Mouse (Mus musculus) hematopoietic stem cell, adult 5-6 weeks (primary cell): ENCODE data around the gene Sap30bp. TPM values are rescaled to one million over a fixed set of nuclear protein-coding genes. Genes with fewer than 3 reads are reported as not detected.

Source experiments
- ATAC-seq, 2 experiments: fragments of 125-278 bp in 1 of 2; replicated peaks in 1 of 2; 2 replicates each; pipeline ENCODE4 v1.8.0; 2016 to 2017; ENCODE audit warnings: inconsistent platforms in 2 of 2, mild to moderate bottlenecking in 2 of 2, moderate number of reproducible peaks in 2 of 2, low read depth in 1 of 2, moderate TSS enrichment in 1 of 2; ENCODE audit not compliant: low FRiP score in 2 of 2, poor library complexity in 2 of 2, severe bottlenecking in 2 of 2, insufficient read depth in 1 of 2, low TSS enrichment in 1 of 2
- total RNA-seq: library from RNA; stranded (forward); fragments of 172-1452, 232-1000 nt; gene quantifications from 2 replicates; pipeline ENCODE4 v1.2.3, GENCODE M21; 2017

Sap30bp gene
- total RNA-seq, 1 experiment from 2014 or later = 170 TPM

DNA sequence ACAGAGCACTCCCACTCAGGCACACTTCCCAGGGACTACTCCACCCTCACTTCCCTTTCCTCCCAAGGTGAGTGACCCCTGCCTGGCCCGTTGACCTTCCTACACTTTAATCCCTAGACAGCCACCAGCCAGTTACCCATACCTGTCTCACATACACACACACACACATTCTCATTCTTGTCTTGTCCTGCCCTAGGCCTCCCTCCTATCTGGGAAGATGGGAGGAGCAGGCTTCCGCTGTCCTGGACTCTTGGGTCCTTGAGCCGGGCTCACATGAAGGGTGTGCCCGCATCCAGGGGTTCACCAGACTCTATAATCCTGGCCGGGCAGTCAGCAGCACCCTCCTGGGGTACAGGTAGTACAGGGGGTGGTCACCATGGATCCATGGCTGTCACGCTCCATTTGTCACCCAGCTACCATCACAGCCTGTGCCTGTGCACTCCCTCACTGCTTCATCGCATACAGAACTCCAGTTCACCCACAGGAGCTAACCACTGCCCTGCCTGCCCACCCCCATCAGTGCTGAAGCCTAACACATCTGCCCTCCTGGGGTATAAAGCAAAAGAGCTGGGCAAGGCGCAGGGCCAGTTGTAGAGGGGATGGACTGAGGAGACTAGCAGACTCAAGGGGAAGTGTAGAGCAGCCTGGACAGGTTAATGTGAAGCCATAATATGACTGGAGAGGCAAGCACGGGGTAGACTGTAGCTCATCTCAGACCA, 72.8 kb downstream of the Sap30bp start:
- no peak for ATAC-seq

DNA sequence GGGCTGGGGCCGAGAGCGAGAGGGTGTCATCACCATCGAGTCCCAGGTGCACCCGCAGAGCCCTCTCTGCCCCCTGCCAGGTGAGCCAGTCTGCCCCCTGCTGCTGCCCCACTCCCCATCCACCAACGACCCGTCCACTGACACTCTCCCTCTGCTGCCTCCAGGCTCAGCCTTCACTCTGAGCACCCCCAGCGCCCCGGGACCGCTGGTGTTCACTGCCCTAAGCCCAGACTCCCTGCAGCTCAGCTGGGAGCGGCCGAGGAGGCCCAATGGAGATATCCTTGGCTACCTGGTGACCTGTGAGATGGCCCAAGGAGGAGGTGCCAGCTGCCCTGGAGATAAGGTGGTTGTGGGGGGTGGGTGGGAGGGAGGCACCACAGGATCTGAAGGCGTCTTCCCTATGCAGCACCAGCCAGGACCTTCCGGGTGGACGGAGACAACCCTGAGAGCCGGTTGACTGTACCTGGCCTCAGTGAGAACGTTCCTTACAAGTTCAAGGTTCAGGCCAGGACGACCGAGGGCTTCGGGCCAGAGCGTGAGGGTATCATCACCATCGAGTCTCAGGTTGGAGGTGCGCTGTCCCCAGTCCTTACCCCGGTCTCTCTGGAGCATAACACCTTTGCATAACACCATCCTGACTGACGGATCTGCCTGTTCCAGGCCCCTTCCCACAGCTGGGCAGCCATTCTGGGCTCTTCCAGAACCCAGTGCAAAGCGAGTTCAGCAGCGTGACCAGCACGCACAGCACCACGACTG, 74.2 kb downstream of the Sap30bp start:
- no peak for ATAC-seq

DNA sequence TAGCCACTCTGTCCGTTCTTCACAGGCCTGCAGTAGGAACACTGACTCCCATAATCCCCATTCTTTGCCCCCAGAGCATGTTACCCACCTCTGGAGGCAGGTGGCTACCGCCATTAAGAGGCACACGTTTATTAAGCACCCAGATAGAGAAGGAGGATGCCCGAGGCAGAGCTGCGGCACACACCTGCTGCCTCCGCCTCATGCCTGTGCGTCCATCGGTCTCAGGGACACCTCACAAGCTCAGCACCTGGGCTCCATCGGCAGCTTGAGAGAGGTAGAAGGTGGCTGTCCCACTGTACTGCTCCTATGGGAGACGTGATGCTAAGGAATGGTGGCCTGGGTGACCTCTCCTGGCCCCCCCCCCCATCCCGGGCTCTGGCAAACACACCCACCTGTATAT, 75.3 kb downstream of the Sap30bp start:
- no peak for ATAC-seq

DNA sequence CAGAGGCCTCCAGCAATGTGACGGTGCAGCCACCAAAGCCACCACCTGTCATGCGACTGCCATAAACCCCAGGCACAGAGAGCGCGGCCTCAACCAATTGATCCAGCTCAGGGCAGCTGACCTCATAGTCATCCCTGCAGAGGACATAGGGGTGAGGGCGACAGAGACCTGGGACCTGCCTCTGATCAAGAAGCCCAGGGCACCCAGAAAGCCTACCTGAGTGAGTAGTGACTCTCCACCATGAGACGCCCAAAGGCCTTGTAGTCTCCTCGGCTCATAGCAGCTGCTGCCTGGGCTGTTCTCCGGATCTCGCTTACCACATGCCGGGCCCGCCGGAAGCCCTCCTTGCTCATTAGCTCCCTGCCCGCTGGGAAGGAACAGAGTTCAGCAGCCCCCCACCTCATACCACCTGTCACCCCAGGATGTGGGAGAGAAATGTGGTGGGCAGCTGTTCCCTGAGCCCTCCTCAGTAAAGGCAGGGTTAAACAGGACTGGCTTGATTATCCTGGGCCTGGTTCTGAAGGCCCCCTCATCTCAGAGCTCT, 75.8 kb downstream of the Sap30bp start:
- no peak for ATAC-seq

DNA sequence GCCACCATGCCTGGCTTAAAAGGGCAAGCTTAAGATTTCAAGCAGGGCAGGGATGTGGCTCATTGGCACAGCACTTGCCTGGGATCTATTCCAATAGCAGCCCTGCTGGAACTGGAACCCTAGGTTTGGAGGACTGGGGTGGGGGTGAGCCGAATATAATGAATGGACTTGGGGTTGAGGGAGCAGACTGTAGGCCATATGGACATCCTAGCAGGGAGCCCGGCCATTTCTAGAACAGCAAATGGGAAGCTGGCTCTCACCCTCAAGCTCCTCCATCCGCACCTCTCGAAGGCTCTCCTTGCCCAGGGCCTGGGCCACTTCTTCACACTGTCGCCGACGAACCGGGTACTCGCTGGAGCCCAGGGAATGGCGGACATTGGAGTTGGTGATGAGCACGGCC, 76.6 kb downstream of the Sap30bp start:
- no peak for ATAC-seq

DNA sequence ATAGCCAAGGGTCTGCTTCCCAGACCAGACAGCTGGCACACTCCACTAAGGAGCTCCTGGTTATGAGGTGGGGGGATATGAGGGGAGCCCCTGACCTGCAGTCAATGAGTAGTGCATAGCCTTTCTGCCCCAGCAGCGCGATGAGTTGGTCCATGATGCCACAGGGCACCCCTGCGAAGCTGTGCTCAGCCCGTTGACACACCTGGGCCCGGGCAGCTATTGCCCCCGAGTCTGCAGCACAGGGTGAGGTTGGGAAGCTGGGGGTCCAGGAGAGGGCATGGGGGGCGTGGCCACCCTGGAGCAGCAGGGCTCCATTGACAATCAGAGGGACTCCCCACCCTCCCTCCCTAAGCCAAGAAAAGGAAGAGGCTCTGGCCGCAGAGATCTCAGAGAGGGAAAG, 77.1 kb downstream of the Sap30bp start:
- ATAC-seq = no peak

DNA sequence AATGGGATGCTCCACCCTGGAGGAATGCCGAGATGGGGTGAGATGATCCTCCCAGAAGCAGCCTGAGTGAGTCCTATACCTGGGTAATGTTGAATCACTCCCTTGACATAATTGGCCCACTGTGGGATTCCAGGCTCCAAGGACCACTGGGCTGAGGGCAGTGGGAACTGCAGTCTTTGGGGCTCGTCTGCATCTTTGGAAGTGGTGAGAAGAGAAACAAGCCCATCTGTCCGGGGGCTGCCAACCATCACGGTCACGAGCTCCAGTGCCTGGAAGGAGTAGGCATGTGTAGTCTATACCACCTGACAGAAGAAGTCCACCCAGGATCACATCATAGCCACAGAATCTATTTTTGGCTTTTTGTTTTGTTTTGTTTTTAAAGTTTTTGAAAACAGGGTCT, 77.9 kb downstream of the Sap30bp start:
- ATAC-seq = no peak

DNA sequence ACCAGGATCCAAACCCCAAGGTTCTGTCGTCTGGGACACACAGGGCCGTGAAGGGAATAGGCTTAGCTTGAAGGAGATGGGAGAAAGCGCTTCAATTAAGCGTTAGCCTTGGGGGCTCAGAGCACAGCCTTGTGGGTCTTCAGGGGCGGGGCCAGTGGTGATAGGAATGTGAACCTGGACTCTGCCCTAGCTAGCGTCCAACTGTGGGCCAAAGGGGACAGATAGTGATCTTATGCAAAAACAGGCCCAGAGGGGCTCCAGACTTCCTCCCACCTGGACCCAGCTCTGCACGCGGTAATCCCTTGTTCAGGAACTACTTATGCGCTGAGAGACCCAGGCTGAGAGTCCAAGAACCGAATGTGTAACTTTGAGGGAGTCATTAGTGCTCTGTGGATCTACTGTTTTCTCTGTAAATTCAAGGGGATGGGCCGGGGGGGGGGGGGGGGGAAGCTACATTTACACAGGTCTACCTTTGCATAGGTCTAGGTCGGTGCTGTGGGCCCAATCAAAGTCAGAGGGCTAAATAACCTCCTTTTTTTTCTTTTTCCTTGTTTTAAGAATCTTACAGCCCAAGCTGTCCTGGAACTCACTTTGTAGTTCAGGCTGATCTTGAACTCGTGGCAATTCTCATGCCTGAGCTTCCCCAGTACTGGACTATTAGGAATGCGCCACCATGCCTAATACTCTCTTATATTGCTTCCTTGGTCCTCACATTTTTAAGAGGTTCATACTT, 78.6 kb downstream of the Sap30bp start:
- ATAC-seq = no peak

DNA sequence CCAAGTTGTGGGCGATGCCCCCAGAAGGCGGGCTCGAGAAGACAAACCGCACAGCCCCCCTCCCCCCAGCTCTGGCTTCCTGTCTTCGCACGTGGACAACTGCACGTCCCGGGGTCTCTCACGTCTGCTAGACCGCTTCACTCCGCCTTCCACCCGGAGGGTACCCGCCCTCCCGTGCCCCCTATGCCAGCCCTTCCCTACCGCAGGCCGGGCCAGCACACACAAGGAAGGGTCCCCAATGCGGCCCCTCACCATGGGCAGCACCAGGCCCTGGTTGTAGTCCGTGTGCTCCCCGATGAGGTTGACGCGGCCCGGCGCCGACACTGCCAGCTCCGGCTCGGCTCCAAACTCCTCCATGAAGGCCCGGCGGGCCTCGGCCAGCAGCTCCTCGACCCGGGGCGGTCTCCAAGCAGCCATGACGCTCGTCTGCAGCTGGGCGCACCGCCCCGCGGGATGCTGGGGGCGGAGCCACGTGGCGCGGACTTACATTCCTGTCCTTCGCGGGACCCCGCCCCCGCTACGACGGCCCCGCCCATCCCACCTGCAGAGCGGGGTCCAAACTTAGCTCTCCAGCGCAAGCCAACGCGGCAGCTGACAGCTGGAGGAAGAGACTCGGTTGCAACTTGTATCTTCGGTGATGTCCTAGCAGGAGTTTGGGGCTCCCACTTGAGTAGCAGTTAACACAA, 79.3 kb downstream of the Sap30bp start, which contains the start of gene Galk1:
Gene Galk1, minus strand, starts transcription at position 458 of the 686 bp plus-strand sequence.
- peak; percentile 73 to 79 for ATAC-seq

DNA sequence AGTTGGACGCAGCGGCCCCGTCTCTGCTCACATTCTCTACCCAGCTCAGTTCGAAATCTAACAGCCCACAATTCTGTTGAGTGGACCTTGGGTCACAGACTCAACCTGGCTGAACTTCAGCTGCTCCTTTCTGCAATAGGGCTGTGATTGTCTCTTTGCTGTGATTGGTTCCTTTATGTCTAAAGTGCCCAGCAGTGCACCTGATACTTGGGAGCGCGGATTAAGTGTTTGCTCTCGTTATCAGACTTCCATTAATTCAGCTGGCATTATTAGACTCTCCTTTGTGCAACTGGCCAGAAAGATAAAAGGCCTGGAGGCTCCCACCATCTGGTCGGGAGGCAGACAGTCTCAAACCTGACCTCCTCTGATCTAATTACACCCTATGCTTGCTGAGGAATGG, 81.7 kb downstream of the Sap30bp start:
- no peak for ATAC-seq

Other genes with a start within 250 kb of the Sap30bp start
- 38.1 and 93.3 TPM in 2 replicates for gene Grb2, start 224.7 kb upstream of the Sap30bp start, total RNA-seq
- 10.9 and 33.5 TPM in 2 replicates for gene Tmem94, start 167.8 kb upstream of the Sap30bp start, total RNA-seq
- gene Caskin2, start 119.6 kb upstream of the Sap30bp start, total RNA-seq = 3.7 and 5.0 TPM in 2 replicates
- 23.5 and 28.7 TPM in 2 replicates for gene Tsen54, start 118.6 kb upstream of the Sap30bp start, total RNA-seq
- 5.9 and 6.5 TPM in 2 replicates for gene Llgl2, start 109.2 kb upstream of the Sap30bp start, total RNA-seq
- gene Myo15b, start 74.9 kb upstream of the Sap30bp start, total RNA-seq = 0.60 and 0.75 TPM in 2 replicates
- 7.3 and 32.0 TPM in 2 replicates for gene Smim5, start 33.3 kb upstream of the Sap30bp start, total RNA-seq
- gene Smim6, start 21.3 kb upstream of the Sap30bp start, total RNA-seq = 3.8 and 6.6 TPM in 2 replicates
- gene Recql5, start 195 bp downstream of the Sap30bp start, total RNA-seq = 13.6 and 14.8 TPM in 2 replicates
- 0.56 and 5.8 TPM in 2 replicates for gene Itgb4, start 41.4 kb downstream of the Sap30bp start, total RNA-seq
- 32.4 and 36.0 TPM in 2 replicates for gene Galk1, start 79.4 kb downstream of the Sap30bp start, total RNA-seq
- gene H3f3b, start 94.7 kb downstream of the Sap30bp start, total RNA-seq = 997 and 1,138 TPM in 2 replicates
- 19.1 and 19.9 TPM in 2 replicates for gene Unk, start 97.0 kb downstream of the Sap30bp start, total RNA-seq
- 33.5 and 42.0 TPM in 2 replicates for gene Unc13d, start 144.7 kb downstream of the Sap30bp start, total RNA-seq
- gene Wbp2, start 153.7 kb downstream of the Sap30bp start, total RNA-seq = 38.6 and 44.8 TPM in 2 replicates
- gene Trim47, start 193.9 kb downstream of the Sap30bp start, total RNA-seq = 18.2 and 21.3 TPM in 2 replicates
- 9.1 TPM in 2 replicates for gene Trim65, start 197.8 kb downstream of the Sap30bp start, total RNA-seq
- gene Mrpl38, start 205.6 kb downstream of the Sap30bp start, total RNA-seq = 17.8 and 19.8 TPM in 2 replicates
- 17.6 and 46.2 TPM in 2 replicates for gene Fbf1, start 234.9 kb downstream of the Sap30bp start, total RNA-seq